Mouse (Mus musculus): Measurements from ENCODE around the gene Gm27179. TPM values are rescaled to one million over a fixed set of nuclear protein-coding genes. Genes with fewer than 3 reads are reported as not detected.
"Not testable (repeated sequence)": the region's sequence is repeated elsewhere in the genome, so short reads cannot be mapped to it uniquely, and the experiment has no call there.

The Gm27179 gene
- polyA plus RNA-seq, 2 experiments, result not detected

GRCm38 (mm10) chr14:69467612-69468366 is 44.6 kb downstream of the Gm27179 start:
- not testable (repeated sequence) for H3K9me3 ChIP-seq (ENCODE audit: control insufficient read depth, low read length); DNase-seq (ENCODE audit: low spot score); H3K4me2 ChIP-seq (replicated peaks; ENCODE audit: low read depth, low read length, severe bottlenecking); H3K36me3 ChIP-seq (ENCODE audit: control insufficient read depth, insufficient read depth, low read length); H3K27me3 ChIP-seq (ENCODE audit: control insufficient read depth, insufficient read depth, low read length); ATAC-seq (ENCODE audit: low FRiP score, low read depth); H3K4me1 ChIP-seq (ENCODE audit: control insufficient read depth, insufficient read depth, low read length); H3K27ac ChIP-seq (replicated peaks; ENCODE audit: low read depth, low read length); H3K4me3 ChIP-seq (replicated peaks; ENCODE audit: low read length); H3K9ac ChIP-seq (ENCODE audit: low read depth, low read length, severe bottlenecking)
- no CpG with 5 or more reads among the region's 17 CpGs for WGBS

- H3K4me2 ChIP-seq (replicated peaks; ENCODE audit: low read depth, low read length, severe bottlenecking); H3K4me3 ChIP-seq (replicated peaks; ENCODE audit: low read length); H3K9ac ChIP-seq (ENCODE audit: low read depth, low read length, severe bottlenecking); H3K27me3 ChIP-seq (ENCODE audit: control insufficient read depth, insufficient read depth, low read length); ATAC-seq (ENCODE audit: low FRiP score, low read depth); H3K36me3 ChIP-seq (ENCODE audit: control insufficient read depth, insufficient read depth, low read length); H3K9me3 ChIP-seq (ENCODE audit: control insufficient read depth, low read length); H3K4me1 ChIP-seq (ENCODE audit: control insufficient read depth, insufficient read depth, low read length); DNase-seq (ENCODE audit: low spot score); H3K27ac ChIP-seq (replicated peaks; ENCODE audit: low read depth, low read length): not testable (repeated sequence)
- no CpG with 5 or more reads among the region's 4 CpGs for WGBS
Observed at GRCm38 (mm10) chr14:69464465-69464864, 47.9 kb downstream of the Gm27179 start.

Other genes with a start within 250 kb of the Gm27179 start
- 0.03 TPM in 1 of 2 replicates, not detected in the other for gene Synb, start 218.2 kb downstream of the Gm27179 start, polyA plus RNA-seq (2012; rRNA removed)
- gene Synb, start 218.2 kb downstream of the Gm27179 start, polyA plus RNA-seq (2014; fragmentation: Nextera tagmentation; extraction: Ambion mirVana), result not detected in 2 replicates
- gene Gm16867, start 9.2 kb downstream of the Gm27179 start, polyA plus RNA-seq (2012; rRNA removed), result 0.04 TPM in 1 of 2 replicates, not detected in the other
- gene Gm16867, start 9.2 kb downstream of the Gm27179 start, polyA plus RNA-seq (2014; fragmentation: Nextera tagmentation; extraction: Ambion mirVana), result not detected in 2 replicates
- 17.7 and 22.2 TPM in 2 replicates for gene Entpd4b, start 42.9 kb upstream of the Gm27179 start, polyA plus RNA-seq (2012; rRNA removed)
- 18.7 and 19.0 TPM in 2 replicates for gene Entpd4b, start 42.9 kb upstream of the Gm27179 start, polyA plus RNA-seq (2014; fragmentation: Nextera tagmentation; extraction: Ambion mirVana)

All from limb, embryonic 14.5 days (tissue).